Mouse (Mus musculus) gonadal fat pad, adult 2 months (tissue): ENCODE measurements around the gene Prkab1. TPM values are rescaled to one million over a fixed set of nuclear protein-coding genes. Genes with fewer than 3 reads are reported as not detected.

Experiments used
- DNase-seq: peaks from one replicate; pipeline ENCODE4 v3.0.0-alpha.2; 2012; ENCODE audit warnings: low read depth
- polyA plus RNA-seq: library from polyadenylated mRNA; depleted of rRNA; stranded (reverse); fragments of >200 nt; gene quantifications from 2 replicates; pipeline ENCODE4 v1.2.3, GENCODE M21; 2012

Prkab1 gene
- polyA plus RNA-seq, 1 experiment: 84.8 TPM

- DNase-seq: no peak
Observed at GRCm38 (mm10) chr5:116018196-116018595, 6.1 kb downstream of the Prkab1 start.

GRCm38 (mm10) chr5:116017391-116017790, 6.9 kb downstream of the Prkab1 start:
- DNase-seq: no peak

GRCm38 (mm10) chr5:116016542-116016941, 7.8 kb downstream of the Prkab1 start:
- DNase-seq: no peak

GRCm38 (mm10) chr5:116014237-116014636, 10.1 kb downstream of the Prkab1 start:
- no peak for DNase-seq

- DNase-seq: no peak
Observed at GRCm38 (mm10) chr5:116013821-116014220, 10.5 kb downstream of the Prkab1 start.

GRCm38 (mm10) chr5:116012503-116012902, 11.8 kb downstream of the Prkab1 start:
- no peak for DNase-seq

- DNase-seq: no peak
Observed at GRCm38 (mm10) chr5:116011700-116012099, 12.6 kb downstream of the Prkab1 start.

GRCm38 (mm10) chr5:116009884-116010627, 14.3 kb downstream of the Prkab1 start:
- no peak for DNase-seq

- DNase-seq: no peak
Observed at GRCm38 (mm10) chr5:116009091-116009851, 15.0 kb downstream of the Prkab1 start.

GRCm38 (mm10) chr5:116007723-116008122, 16.6 kb downstream of the Prkab1 start:
- no peak for DNase-seq

GRCm38 (mm10) chr5:116006324-116007099, 17.8 kb downstream of the Prkab1 start:
- DNase-seq: no peak

GRCm38 (mm10) chr5:116004271-116004670, 20.0 kb downstream of the Prkab1 start:
- no peak for DNase-seq

- no peak for DNase-seq
Observed at GRCm38 (mm10) chr5:116003825-116004224, 20.5 kb downstream of the Prkab1 start.

GRCm38 (mm10) chr5:116003154-116003553, 21.2 kb downstream of the Prkab1 start:
- DNase-seq: no peak

GRCm38 (mm10) chr5:115997376-115997775, 26.9 kb downstream of the Prkab1 start:
- DNase-seq: no peak

- DNase-seq: no peak
Observed at GRCm38 (mm10) chr5:115994101-115994500, 30.2 kb downstream of the Prkab1 start.

GRCm38 (mm10) chr5:115991717-115992116, 32.6 kb downstream of the Prkab1 start:
- DNase-seq: no peak

GRCm38 (mm10) chr5:115987284-115987683, 37.0 kb downstream of the Prkab1 start:
- DNase-seq: no peak

- no peak for DNase-seq
Observed at GRCm38 (mm10) chr5:115985101-115985500, 39.2 kb downstream of the Prkab1 start.

- no peak for DNase-seq
Observed at GRCm38 (mm10) chr5:115984392-115984791, 39.9 kb downstream of the Prkab1 start.

- DNase-seq: no peak
Observed at GRCm38 (mm10) chr5:115982671-115983373, 41.5 kb downstream of the Prkab1 start.

- DNase-seq: no peak
Observed at GRCm38 (mm10) chr5:115980537-115980936, 43.8 kb downstream of the Prkab1 start.
